Mouse (Mus musculus) gastrocnemius, postnatal 10 days (tissue): ENCODE measurements around the gene Gm38392. TPM values are rescaled to one million over a fixed set of nuclear protein-coding genes. Genes with fewer than 3 reads are reported as not detected.

ENCODE experiments used
- DNase-seq: peaks from one replicate; pipeline ENCODE4 v3.0.0; 2021; ENCODE audit warnings: mixed read lengths
- total RNA-seq, 2 experiments: library from RNA; stranded (reverse); gene quantifications; 2 replicates each; pipeline ENCODE4 v1.2.3; 2021

Gene Gm38392
- total RNA-seq, 2 experiments from 2014 or later: 0.47 to 0.72 TPM

- no peak for DNase-seq
These were observed 51.4 kb downstream of the Gm38392 start for GRCm38 (mm10) chr3:88235616-88236015.

- no peak for DNase-seq
These were observed 51.8 kb downstream of the Gm38392 start for GRCm38 (mm10) chr3:88235216-88235615.

- DNase-seq: no peak
These were observed 53.0 kb downstream of the Gm38392 start for GRCm38 (mm10) chr3:88234041-88234440.

GRCm38 (mm10) chr3:88232851-88233649 lies 54.0 kb downstream of the Gm38392 start:
- DNase-seq: no peak

- DNase-seq: no peak
These were observed 54.7 kb downstream of the Gm38392 start for GRCm38 (mm10) chr3:88232301-88232702.

- DNase-seq: no peak
These were observed 55.9 kb downstream of the Gm38392 start for GRCm38 (mm10) chr3:88231061-88231641.

GRCm38 (mm10) chr3:88230262-88231047 lies 56.6 kb downstream of the Gm38392 start:
- DNase-seq: no peak

GRCm38 (mm10) chr3:88229526-88229925 lies 57.5 kb downstream of the Gm38392 start:
- DNase-seq: no peak

- no peak for DNase-seq
These were observed 58.1 kb downstream of the Gm38392 start for GRCm38 (mm10) chr3:88228906-88229305.

GRCm38 (mm10) chr3:88227976-88228375 lies 59.0 kb downstream of the Gm38392 start:
- no peak for DNase-seq

GRCm38 (mm10) chr3:88227260-88227659 lies 59.8 kb downstream of the Gm38392 start:
- DNase-seq: no peak

- DNase-seq: no peak
These were observed 60.7 kb downstream of the Gm38392 start for GRCm38 (mm10) chr3:88226101-88226845.

- DNase-seq: no peak
These were observed 62.1 kb downstream of the Gm38392 start for GRCm38 (mm10) chr3:88224929-88225328.

- no peak for DNase-seq
These were observed 64.6 kb downstream of the Gm38392 start for GRCm38 (mm10) chr3:88222446-88222845.

GRCm38 (mm10) chr3:88221519-88222390 lies 65.3 kb downstream of the Gm38392 start:
- DNase-seq: no peak

GRCm38 (mm10) chr3:88220842-88221241 lies 66.2 kb downstream of the Gm38392 start:
- DNase-seq: peak; percentile 75

- no peak for DNase-seq
These were observed 67.1 kb downstream of the Gm38392 start for GRCm38 (mm10) chr3:88219940-88220339.

- no peak for DNase-seq
These were observed 69.3 kb downstream of the Gm38392 start for GRCm38 (mm10) chr3:88217679-88218078.

GRCm38 (mm10) chr3:88216534-88217326 lies 70.3 kb downstream of the Gm38392 start:
- no peak for DNase-seq

GRCm38 (mm10) chr3:88216116-88216515 lies 70.9 kb downstream of the Gm38392 start:
- no peak for DNase-seq
